Mouse (Mus musculus) hindbrain, embryonic 11.5 days (tissue): Measurements from ENCODE around the gene Camta1. TPM values are rescaled to one million over a fixed set of nuclear protein-coding genes. Genes with fewer than 3 reads are reported as not detected.

Experiments
- ATAC-seq: fragments of 200-750 bp; cut with Nextera tagmentation; 2 replicates; pipeline ENCODE4 v1.8.0; 2017; ENCODE audit warnings: mild to moderate bottlenecking, moderate TSS enrichment, moderate library complexity; ENCODE audit not compliant: low FRiP score
- DNase-seq: peaks from one replicate; pipeline ENCODE4 v3.0.0-alpha.2; 2015; ENCODE audit warnings: low spot score
- H3K27ac ChIP-seq: fragments of 300-500 bp; sonication (generic); 2 replicates; pipeline ENCODE4 v1.5.1; 2014; ENCODE audit warnings: mild to moderate bottlenecking, low read depth, low read length
- H3K27me3 ChIP-seq: fragments of 300-500 bp; sonication (generic); 2 replicates; pipeline ENCODE4 v1.6.1; 2014; ENCODE audit warnings: mild to moderate bottlenecking, low read length, moderate library complexity, mixed read lengths; ENCODE audit not compliant: control insufficient read depth, insufficient read depth
- H3K36me3 ChIP-seq: fragments of 300-500 bp; sonication (generic); 2 replicates; pipeline ENCODE4 v1.6.1; 2014; ENCODE audit warnings: mild to moderate bottlenecking, low read length, moderate library complexity, mixed read lengths; ENCODE audit not compliant: control insufficient read depth, insufficient read depth
- H3K4me1 ChIP-seq: fragments of 300-500 bp; sonication (generic); replicated peaks from 2 replicates; pipeline ENCODE4 v1.6.1; 2014; ENCODE audit warnings: low read length, mixed read lengths; ENCODE audit not compliant: control insufficient read depth, insufficient read depth
- H3K4me2 ChIP-seq: fragments of 300-500 bp; sonication (generic); replicated peaks from 2 replicates; pipeline ENCODE4 v1.6.1; 2014; ENCODE audit warnings: mild to moderate bottlenecking, low read depth, low read length
- H3K4me3 ChIP-seq: fragments of 300-500 bp; sonication (generic); 2 replicates; pipeline ENCODE4 v1.5.1; 2014; ENCODE audit warnings: low read depth, low read length
- H3K9ac ChIP-seq: fragments of 300-500 bp; sonication (generic); 2 replicates; pipeline ENCODE4 v1.6.1; 2014; ENCODE audit warnings: low read depth, low read length
- H3K9me3 ChIP-seq: fragments of 300-500 bp; sonication (generic); 2 replicates; pipeline ENCODE4 v1.6.1; 2016; ENCODE audit warnings: low read length; ENCODE audit not compliant: control insufficient read depth
- WGBS: fragments of 180-500 bp; shearing (Covaris S2); extraction: QIAGEN DNeasy Blood & Tissue Kit; methylation state at CpG from one replicate; pipeline ENCODE4 v1.1.7; 2014; 5-methylcytosine and 5-hydroxymethylcytosine counted together
- polyA plus RNA-seq: library from polyadenylated mRNA; unstranded; fragments of >200 nt; fragmentation: Nextera tagmentation; extraction: Ambion mirVana; gene quantifications from 2 replicates; pipeline ENCODE4 v1.2.1, GENCODE M21; 2014

The Camta1 gene
- polyA plus RNA-seq, 1 experiment from 2014 or later = 130 TPM

- Histone ChIP-seq H3K4me2 (no peak overlapping the region), H3K9ac (no peak overlapping the region), H3K27me3 (0 out of 2 replicates have a peak, but pooled peaks cover 2% of the 10 kb centered on the region), H3K9me3 (no peaks in the 10 kb centered on the region), H3K27ac (no peak overlapping the region), H3K4me1 (no peaks in the 10 kb centered on the region), H3K4me3 (no peak overlapping the region), H3K36me3 (no peaks in the 10 kb centered on the region)
- WGBS = 86% methylated on average over 13 of the region's 13 CpGs
- no peak for DNase-seq
- no peak for ATAC-seq
These were observed 937.4 kb downstream of the Camta1 start for GRCm38 (mm10) chr4:150924308-150924707.

- H3K4me3 ChIP-seq = no peak overlapping the region
- H3K27ac ChIP-seq = no peak overlapping the region
- no peaks in the 10 kb centered on the region for H3K9me3 ChIP-seq
- no peak overlapping the region for H3K9ac ChIP-seq
- H3K36me3 ChIP-seq = no peaks in the 10 kb centered on the region
- WGBS = 91% methylated on average over 8 of the region's 8 CpGs
- no peak for DNase-seq
- H3K4me1 ChIP-seq = no peaks in the 10 kb centered on the region
- 0 out of 2 replicates have a peak, but pooled peaks cover 2% of the 10 kb centered on the region for H3K27me3 ChIP-seq
- H3K4me2 ChIP-seq = no peak overlapping the region
- ATAC-seq = no peak
These were observed 940.5 kb downstream of the Camta1 start for GRCm38 (mm10) chr4:150921206-150921605.

- peaks cover 3% of the 10 kb centered on the region for H3K4me1 ChIP-seq
- 68% methylated on average over 8 of the region's 8 CpGs for WGBS
- H3K27ac ChIP-seq = no peak overlapping the region
- no peak overlapping the region for H3K4me2 ChIP-seq
- ATAC-seq (no peak), DNase-seq (no peak)
- H3K27me3 ChIP-seq = 0 out of 2 replicates have a peak, but pooled peaks cover 2% of the 10 kb centered on the region
- H3K36me3 ChIP-seq = no peaks in the 10 kb centered on the region
- no peaks in the 10 kb centered on the region for H3K9me3 ChIP-seq
- H3K4me3 ChIP-seq = no peak overlapping the region
- H3K9ac ChIP-seq = no peak overlapping the region
These were observed 944.2 kb downstream of the Camta1 start for GRCm38 (mm10) chr4:150917336-150918027.

GRCm38 (mm10) chr4:150915181-150915906 is 946.3 kb downstream of the Camta1 start:
- Histone ChIP-seq H3K4me1 (peaks cover 3% of the 10 kb centered on the region), H3K27me3 (0 out of 2 replicates have a peak, but pooled peaks cover 2% of the 10 kb centered on the region), H3K27ac (no peak overlapping the region), H3K9ac (peak overlapping the region; percentile 78), H3K4me2 (peak overlapping the region; percentile 61), H3K9me3 (no peaks in the 10 kb centered on the region), H3K36me3 (no peaks in the 10 kb centered on the region), H3K4me3 (peak overlapping the region; percentile 63)
- WGBS = 56% methylated on average over 10 of the region's 10 CpGs
- ATAC-seq = 0 out of 2 replicates have a peak, but pooled peaks have one; percentile 25
- DNase-seq = no peak

GRCm38 (mm10) chr4:150914290-150914733 is 947.4 kb downstream of the Camta1 start, which contains the start of the genes Park7 and Tnfrsf9:
Gene Park7, minus strand, starts transcription at chr4:150914437.
Gene Tnfrsf9, plus strand, starts transcription at chr4:150914562.
- Histone ChIP-seq H3K9me3 (no peaks in the 10 kb centered on the region), H3K27ac (peak within 1 kb of the TSS; percentile 70), H3K4me3 (peak within 1 kb of the TSS; percentile 63), H3K36me3 (no peaks in the 10 kb centered on the region), H3K27me3 (no peaks in the 10 kb centered on the region), H3K9ac (peak within 1 kb of the TSS; percentile 79), H3K4me2 (peak within 1 kb of the TSS; percentile 61), H3K4me1 (peaks cover 3% of the 10 kb centered on the region)
- peak; percentile 96 for DNase-seq
- peak; percentile 84 for ATAC-seq
- under 1% methylated on average over 48 of the region's 48 CpGs for WGBS

- peak overlapping the region; percentile 63 for H3K4me3 ChIP-seq
- peak overlapping the region; percentile 61 for H3K4me2 ChIP-seq
- no peaks in the 10 kb centered on the region for H3K9me3 ChIP-seq
- ATAC-seq (no peak), DNase-seq (no peak)
- 22% methylated on average over 12 of the region's 12 CpGs for WGBS
- no peaks in the 10 kb centered on the region for H3K27me3 ChIP-seq
- peaks cover 3% of the 10 kb centered on the region for H3K4me1 ChIP-seq
- H3K9ac ChIP-seq = peak overlapping the region; percentile 79
- H3K36me3 ChIP-seq = no peaks in the 10 kb centered on the region
- peak overlapping the region; percentile 70; the same call in 1 of the 2 replicates for H3K27ac ChIP-seq
These were observed 947.9 kb downstream of the Camta1 start for GRCm38 (mm10) chr4:150913743-150914142.

GRCm38 (mm10) chr4:150910164-150910951 is 951.3 kb downstream of the Camta1 start:
- Histone ChIP-seq H3K4me2 (peak overlapping the region; percentile 80), H3K4me1 (peaks cover 3% of the 10 kb centered on the region), H3K27me3 (no peaks in the 10 kb centered on the region), H3K9ac (peak overlapping the region; percentile 93), H3K36me3 (no peaks in the 10 kb centered on the region), H3K27ac (no peak overlapping the region), H3K4me3 (peak overlapping the region; percentile 91; the same call in 1 of the 2 replicates), H3K9me3 (no peaks in the 10 kb centered on the region)
- ATAC-seq (peak; percentile 29; the same call in 1 of the 2 replicates), DNase-seq (no peak)
- 85% methylated on average over 19 of the region's 19 CpGs for WGBS

- Histone ChIP-seq H3K27me3 (no peaks in the 10 kb centered on the region), H3K9me3 (no peaks in the 10 kb centered on the region), H3K4me2 (peak overlapping the region; percentile 80), H3K4me1 (peaks cover 3% of the 10 kb centered on the region), H3K4me3 (peak overlapping the region; percentile 91), H3K36me3 (no peaks in the 10 kb centered on the region), H3K27ac (peak overlapping the region; percentile 73), H3K9ac (peak overlapping the region; percentile 93)
- WGBS = under 1% methylated on average over 38 of the region's 56 CpGs
- DNase-seq (peak; percentile 100), ATAC-seq (peak; percentile 89)
These were observed 952.1 kb downstream of the Camta1 start for GRCm38 (mm10) chr4:150909451-150910156.
